Mouse (Mus musculus) right cerebral cortex, adult 2 months (tissue): ENCODE data around the gene Cdh16.
"Not testable (repeated sequence)": the region's sequence is repeated elsewhere in the genome, so short reads cannot be mapped to it uniquely, and the experiment has no call there.

Experiments used
- DNase-seq, 2 experiments: peaks; one replicate each; pipeline ENCODE4 v3.0.0; 2021 to 2022; ENCODE audit warnings: low spot score in 2 of 2

Gene Cdh16

DNA sequence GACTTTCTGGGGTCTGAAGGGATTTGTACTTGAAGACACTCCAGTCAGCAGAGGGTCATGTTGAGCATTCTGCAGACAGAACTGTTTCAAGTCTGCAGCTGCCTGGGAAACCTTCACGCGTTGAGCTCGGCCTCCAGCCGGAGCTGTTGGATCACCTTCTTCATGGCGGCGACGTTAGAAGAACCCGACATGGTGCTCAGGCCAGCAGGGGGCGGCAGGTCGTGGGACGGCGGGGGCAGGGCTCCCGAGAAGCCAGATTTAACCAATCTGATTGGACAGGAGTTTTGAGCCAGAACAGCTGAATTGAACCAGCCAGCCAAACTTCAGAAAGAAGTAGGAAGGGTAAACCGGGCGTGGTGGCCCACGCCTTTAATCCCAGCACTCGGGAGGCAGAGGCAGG, 46.6 kb downstream of the Cdh16 start:
- not testable (repeated sequence) for DNase-seq

DNA sequence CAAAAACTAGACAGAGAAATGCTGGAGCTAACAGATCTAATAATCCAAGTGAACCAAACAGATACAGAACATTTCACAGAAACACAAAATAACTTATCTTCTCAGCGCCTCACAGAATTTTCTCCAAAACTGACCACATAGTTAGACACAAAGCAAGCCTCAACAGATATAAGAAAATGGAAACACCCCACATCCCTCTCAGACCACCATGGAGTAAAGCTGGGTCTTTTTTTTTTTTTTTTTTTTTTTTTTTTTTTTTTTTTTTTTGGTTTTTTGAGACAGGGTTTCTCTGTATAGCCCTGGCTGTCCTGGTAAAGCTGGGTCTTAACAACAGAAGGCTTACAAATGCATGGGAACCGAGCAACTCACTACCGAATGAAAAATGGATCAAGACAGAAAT, 47.4 kb downstream of the Cdh16 start:
- no peak for DNase-seq

DNA sequence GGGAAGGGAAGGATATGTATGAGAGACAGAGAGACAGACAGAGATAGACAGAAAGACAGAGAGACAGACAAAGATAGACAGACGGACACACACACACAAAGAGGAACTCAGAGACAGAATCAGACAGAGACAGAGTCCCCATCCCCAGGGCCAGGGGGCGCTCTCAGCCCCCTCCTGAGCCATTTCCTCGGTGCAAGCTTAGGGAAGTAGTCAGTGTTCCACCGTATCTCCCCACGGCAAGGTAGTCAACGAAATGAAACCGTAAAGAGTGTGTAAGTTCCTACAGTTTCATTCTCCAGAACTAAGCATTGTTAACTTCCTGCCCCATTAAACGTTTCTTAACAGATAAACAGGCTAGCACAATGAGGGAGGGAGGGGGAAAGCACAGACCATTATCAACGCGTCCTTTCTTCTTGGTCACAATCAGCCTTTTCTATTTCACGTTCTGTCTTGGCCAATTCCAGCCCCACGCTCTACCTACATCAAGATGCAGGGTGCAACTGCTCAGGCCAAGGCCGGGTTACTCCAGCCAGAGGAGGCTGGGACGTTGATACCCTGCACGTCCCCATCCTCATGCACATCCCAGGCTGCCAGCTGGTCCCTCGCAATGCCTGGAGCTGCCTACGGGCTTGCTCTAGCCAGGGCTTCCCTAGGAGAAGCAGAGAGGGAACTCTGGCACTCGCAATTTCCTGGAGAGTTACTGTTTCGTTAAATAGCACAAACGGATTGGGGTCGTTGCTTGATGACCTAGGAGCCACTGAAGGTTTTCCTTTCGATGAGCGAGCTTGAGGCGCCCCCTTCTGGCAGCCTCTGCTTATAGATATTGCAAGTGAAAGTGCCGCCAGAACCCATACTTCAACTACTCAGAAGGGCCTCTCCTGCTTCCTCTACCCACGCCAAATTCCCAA, 53.5 kb downstream of the Cdh16 start:
- peak; percentile 86 to 87 for DNase-seq

DNA sequence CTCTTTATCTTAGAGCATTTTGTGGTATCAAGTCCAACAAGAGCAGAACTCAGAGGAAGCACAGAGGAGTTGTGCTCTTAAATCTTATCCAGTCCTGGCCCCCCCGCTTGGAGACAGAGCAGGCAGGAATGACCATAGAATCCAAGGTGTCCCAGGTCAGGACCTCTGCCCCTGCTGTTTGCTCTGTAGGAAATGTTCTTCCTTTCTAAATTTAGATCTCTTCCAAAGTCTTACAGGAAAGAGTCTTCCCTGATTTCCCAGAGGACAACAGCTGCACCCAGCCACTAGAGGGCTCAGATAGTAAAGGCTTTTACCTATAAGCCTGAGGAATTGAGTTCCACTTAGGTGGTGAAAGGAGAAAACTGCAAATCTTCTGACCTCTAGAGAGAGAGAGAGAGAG, 54.6 kb downstream of the Cdh16 start:
- no peak for DNase-seq

DNA sequence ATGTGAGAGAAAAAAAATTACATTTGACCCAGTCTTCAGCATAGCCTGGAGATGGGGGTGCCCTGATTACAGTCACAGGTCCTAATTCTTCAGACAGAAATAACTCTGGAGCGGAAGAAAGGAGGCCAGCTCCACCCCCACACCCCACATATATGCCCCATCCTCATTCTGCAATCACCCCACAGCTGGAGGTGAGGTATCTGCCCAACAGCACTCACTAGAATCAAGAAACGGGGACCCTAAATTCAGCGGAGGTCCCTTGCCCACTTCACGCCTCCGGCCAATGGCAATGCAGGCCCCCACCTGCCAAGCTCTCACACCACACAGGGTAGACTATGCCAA, 58.8 kb downstream of the Cdh16 start:
- no peak for DNase-seq

DNA sequence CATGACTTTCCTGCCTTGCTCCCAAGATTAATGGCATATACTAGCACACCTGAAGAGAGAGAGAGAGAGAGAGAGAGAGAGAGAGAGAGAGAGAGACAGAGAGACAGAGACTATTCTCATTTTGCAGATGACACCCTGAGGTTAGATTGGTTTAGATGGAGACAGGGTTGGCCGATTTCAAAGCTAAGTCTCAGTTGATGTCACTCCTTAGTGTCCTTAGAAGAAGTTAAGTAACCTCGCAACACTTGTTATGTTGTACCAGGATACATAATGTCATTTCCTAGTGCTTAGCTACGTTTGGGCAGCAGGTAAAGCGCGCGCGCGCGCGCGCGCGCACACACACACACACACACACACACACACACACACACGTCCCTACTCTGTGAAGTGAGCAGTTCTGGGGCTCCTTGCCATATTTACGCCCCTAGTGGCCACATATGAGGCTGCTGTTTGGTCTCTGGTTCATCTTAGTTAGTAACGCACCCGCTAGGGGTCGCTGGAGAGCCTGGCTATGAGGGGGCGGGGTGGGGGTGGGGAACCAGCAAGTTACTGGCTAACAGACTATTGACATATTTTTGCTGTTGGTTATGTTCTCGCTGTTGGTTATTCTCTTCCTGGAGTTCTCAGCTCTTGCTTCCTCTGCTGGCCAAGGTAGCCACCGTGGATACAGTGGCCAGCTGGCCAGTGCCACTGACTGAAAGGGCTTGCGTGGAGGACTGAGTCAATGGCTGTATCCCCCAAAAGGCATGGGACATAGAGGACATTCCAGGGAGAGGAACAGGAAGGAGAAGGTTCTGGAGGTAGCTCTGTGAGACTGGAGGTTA, 59.4 kb downstream of the Cdh16 start:
- peak; percentile 82 to 86 for DNase-seq

DNA sequence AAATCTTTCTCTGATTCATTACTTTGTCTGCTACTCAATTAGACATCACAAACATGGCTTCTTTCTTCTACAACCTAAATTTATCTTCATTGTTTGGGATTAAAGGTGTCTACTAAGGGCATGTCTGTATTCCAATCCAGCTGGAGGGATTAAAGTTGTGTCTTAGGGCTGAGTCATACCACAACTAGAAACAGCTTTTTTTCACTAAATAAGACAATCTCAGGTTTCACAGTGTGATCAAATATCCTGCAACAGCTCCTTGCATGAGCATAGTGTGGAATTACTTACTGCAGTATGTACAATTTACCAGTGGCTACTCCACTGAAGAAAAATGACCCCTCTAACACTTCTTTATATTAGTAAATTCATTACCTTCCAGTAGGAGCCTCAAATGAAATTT, 63.5 kb downstream of the Cdh16 start:
- no peak for DNase-seq

DNA sequence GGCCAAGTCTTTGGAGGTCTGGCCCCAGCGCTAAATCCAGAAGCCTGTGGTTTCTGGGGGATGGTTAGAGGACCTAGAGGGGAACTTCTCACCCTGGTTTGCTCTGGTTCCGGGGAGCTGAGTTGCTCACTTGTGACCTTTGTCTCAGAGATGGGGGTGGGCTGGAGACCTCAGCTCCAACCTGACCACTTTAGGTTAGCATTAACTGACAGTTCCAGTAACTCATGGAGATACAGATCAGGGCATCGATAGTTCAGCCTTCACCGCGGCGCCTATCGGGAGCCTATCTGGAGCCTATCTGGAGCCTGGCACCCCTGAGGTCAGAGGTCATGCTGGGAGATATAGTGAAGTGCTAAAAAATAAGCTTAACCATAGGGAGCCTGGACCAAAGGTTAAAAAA, 67.0 kb downstream of the Cdh16 start:
- no peak for DNase-seq

DNA sequence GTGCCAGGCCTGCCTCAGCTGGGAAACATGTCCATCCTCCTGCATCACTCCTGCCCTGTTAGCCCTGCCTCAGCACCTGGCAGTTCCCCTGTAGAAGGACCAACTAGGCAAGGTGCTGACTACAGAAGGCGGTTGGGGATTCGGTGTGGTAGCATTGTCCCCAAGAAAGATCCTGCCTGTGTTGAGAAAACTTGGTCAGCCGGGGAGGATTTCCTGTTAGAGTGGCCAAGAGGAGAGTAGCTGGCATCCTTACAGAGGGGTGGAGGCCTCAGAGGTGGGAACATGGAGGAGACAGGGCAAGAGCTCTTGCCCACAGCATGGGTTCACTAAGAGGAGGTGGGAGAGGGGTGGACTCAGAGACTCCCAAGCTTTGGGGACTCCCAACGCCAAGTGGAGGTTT, 69.0 kb downstream of the Cdh16 start:
- DNase-seq: no peak
